ENCODE assay signal across 20 mouse cellular contexts in genomic region chr6:61258847-61259634, GRCm38 (mm10).
DNase-seq lines count a peak whose midpoint lies in the region; ATAC-seq and TF ChIP-seq lines count a peak whose summit lies in the region.
"Had no signal": no experiment of that assay in that cellular context is flagged by ENCODE, and none has a peak within 500 bp of the region (broad histone marks: within the 10 kb centered on the region; RNA-seq: fewer than 3 reads in every experiment).

No protein-coding gene starts in this region.

- H3K9me3 ChIP-seq in midbrain, postnatal 0 days (ENCODE audit: low read length): no peaks in the 10 kb centered on the region
- no peaks in the 10 kb centered on the region for H3K9me3 ChIP-seq in midbrain, embryonic 13.5 days
- no peaks in the 10 kb centered on the region for H3K9me3 ChIP-seq in hindbrain, embryonic 13.5 days
- H3K9me3 ChIP-seq in hindbrain, embryonic 16.5 days (ENCODE audit: control insufficient read depth, low read length): no peaks in the 10 kb centered on the region
- H3K9me3 ChIP-seq: embryonic facial prominence, embryonic 15.5 days; forebrain, embryonic 15.5 days; heart, embryonic 13.5 days had no signal

- WGBS in midbrain, postnatal 0 days: 59% methylated on average over 10 of the region's 10 CpGs
- 76% methylated on average over 10 of the region's 10 CpGs for WGBS in midbrain, embryonic 13.5 days
- WGBS in hindbrain, embryonic 13.5 days: 56% methylated on average over 10 of the region's 10 CpGs
- 57% methylated on average over 10 of the region's 10 CpGs for WGBS in hindbrain, embryonic 16.5 days

- no peak for TF ChIP-seq CTCF in midbrain, postnatal 0 days (IDR thresholded peaks at IDR 0.05)

- H3K27me3 ChIP-seq in midbrain, postnatal 0 days (ENCODE audit: insufficient read depth, low read length): no peaks in the 10 kb centered on the region
- no peaks in the 10 kb centered on the region for H3K27me3 ChIP-seq in midbrain, embryonic 13.5 days
- no peaks in the 10 kb centered on the region for H3K27me3 ChIP-seq in hindbrain, embryonic 13.5 days
- no peaks in the 10 kb centered on the region for H3K27me3 ChIP-seq in hindbrain, embryonic 16.5 days (replicated peaks; ENCODE audit: control insufficient read depth, insufficient read depth, low read length)
- H3K27me3 ChIP-seq: CH12.LX; embryonic facial prominence, embryonic 15.5 days; forebrain, embryonic 15.5 days; heart, embryonic 13.5 days; Patski had no signal

- no peak for DNase-seq in midbrain, postnatal 0 days (ENCODE audit: low spot score)
- no peak for DNase-seq in layer of hippocampus, postnatal 25 days (ENCODE audit: extremely low spot score in 1 of 2, low spot score in 1 of 2)
- DNase-seq in right cerebral cortex, postnatal 25 days: no peak
- DNase-seq: adrenal gland, postnatal 14 days; cerebellum, adult 11-12 months; cerebellum, adult 9-10 months; embryo, embryonic 11 days; gastrocnemius, postnatal 36 days; heart, adult 11 months; heart, postnatal 36 days had no signal

- H3K36me3 ChIP-seq in midbrain, postnatal 0 days (ENCODE audit: insufficient read depth, low read length): no peaks in the 10 kb centered on the region
- no peaks in the 10 kb centered on the region for H3K36me3 ChIP-seq in midbrain, embryonic 13.5 days
- H3K36me3 ChIP-seq in hindbrain, embryonic 13.5 days: no peaks in the 10 kb centered on the region
- no peaks in the 10 kb centered on the region for H3K36me3 ChIP-seq in hindbrain, embryonic 16.5 days (ENCODE audit: control insufficient read depth, insufficient read depth, low read length)
- H3K36me3 ChIP-seq: embryonic facial prominence, embryonic 15.5 days; forebrain, embryonic 15.5 days; heart, embryonic 13.5 days had no signal

- ATAC-seq in midbrain, postnatal 0 days (ENCODE audit: low FRiP score): no peak
- ATAC-seq in midbrain, embryonic 13.5 days: no peak
- ATAC-seq in hindbrain, embryonic 13.5 days (ENCODE audit: low FRiP score): peak; percentile 74
- ATAC-seq in hindbrain, embryonic 16.5 days: peak; percentile 62
- ATAC-seq: activated CD4-positive, CD25-positive, alpha-beta regulatory T cell, adult 4 months; forebrain, embryonic 15.5 days; Patski had no signal

- no peak overlapping the region for H3K4me3 ChIP-seq in midbrain, postnatal 0 days (ENCODE audit: low read depth, low read length)
- no peak overlapping the region for H3K4me3 ChIP-seq in midbrain, embryonic 13.5 days (replicated peaks)
- no peak overlapping the region for H3K4me3 ChIP-seq in hindbrain, embryonic 13.5 days
- no peak overlapping the region for H3K4me3 ChIP-seq in hindbrain, embryonic 16.5 days (ENCODE audit: low read length)
- H3K4me3 ChIP-seq: embryonic facial prominence, embryonic 15.5 days; erythroblast, embryonic 14.5 days; forebrain, embryonic 15.5 days; heart, embryonic 13.5 days had no signal

- H3K4me2 ChIP-seq in midbrain, postnatal 0 days (ENCODE audit: low read depth, low read length, poor library complexity, severe bottlenecking): 0 out of 2 replicates have a peak overlapping the region, but pooled peaks have one; percentile 9
- H3K4me2 ChIP-seq in midbrain, embryonic 13.5 days (replicated peaks): no peak overlapping the region
- no peak overlapping the region for H3K4me2 ChIP-seq in hindbrain, embryonic 13.5 days
- H3K4me2 ChIP-seq in hindbrain, embryonic 16.5 days (ENCODE audit: low read length): no peak overlapping the region
- H3K4me2 ChIP-seq: embryonic facial prominence, embryonic 15.5 days; forebrain, embryonic 15.5 days; heart, embryonic 13.5 days had no signal

- H3K27ac ChIP-seq in midbrain, postnatal 0 days (ENCODE audit: low read depth, low read length): no peak overlapping the region
- no peak overlapping the region; the same call in 1 of the 2 replicates for H3K27ac ChIP-seq in midbrain, embryonic 13.5 days
- peak overlapping the region; percentile 78; the same call in 1 of the 2 replicates for H3K27ac ChIP-seq in hindbrain, embryonic 13.5 days
- H3K27ac ChIP-seq in hindbrain, embryonic 16.5 days (ENCODE audit: low read depth, low read length): no peak overlapping the region
- H3K27ac ChIP-seq: embryonic facial prominence, embryonic 15.5 days; forebrain, embryonic 15.5 days; heart, embryonic 13.5 days had no signal

- H3K4me1 ChIP-seq in midbrain, postnatal 0 days (ENCODE audit: insufficient read depth, low read length): no peaks in the 10 kb centered on the region
- H3K4me1 ChIP-seq in midbrain, embryonic 13.5 days (replicated peaks): no peaks in the 10 kb centered on the region
- H3K4me1 ChIP-seq in hindbrain, embryonic 13.5 days (replicated peaks): peaks cover 13% of the 10 kb centered on the region; the same call in 1 of the 2 replicates
- no peaks in the 10 kb centered on the region for H3K4me1 ChIP-seq in hindbrain, embryonic 16.5 days (ENCODE audit: control insufficient read depth, insufficient read depth, low read depth, low read length)
- H3K4me1 ChIP-seq: embryonic facial prominence, embryonic 15.5 days; forebrain, embryonic 15.5 days; heart, embryonic 13.5 days had no signal

- no peak overlapping the region for H3K9ac ChIP-seq in midbrain, postnatal 0 days (replicated peaks; ENCODE audit: low read length, poor library complexity, severe bottlenecking)
- no peak overlapping the region for H3K9ac ChIP-seq in midbrain, embryonic 13.5 days (replicated peaks)
- no peak overlapping the region for H3K9ac ChIP-seq in hindbrain, embryonic 13.5 days
- H3K9ac ChIP-seq in hindbrain, embryonic 16.5 days (ENCODE audit: low read depth, low read length): no peak overlapping the region
- H3K9ac ChIP-seq: embryonic facial prominence, embryonic 15.5 days; forebrain, embryonic 15.5 days; heart, embryonic 13.5 days had no signal

Comparison
In these comparisons a context has a peak if more than half of its experiments do, and no peak if none do; other contexts are left out.
1. ATAC-seq: peak in hindbrain, embryonic 13.5 days (single experiment) and hindbrain, embryonic 16.5 days (single experiment); none in midbrain, postnatal 0 days (single experiment) and midbrain, embryonic 13.5 days (single experiment).